Mouse (Mus musculus): ENCODE measurements at regions not wholly inside any gene's neighbourhood (a gene's known extent, or its start where the extent isn't known, plus 50 kb on each side); places are given as distances from the start of the nearest gene placed in this dataset.

- peak; percentile 11 for DNase-seq (ENCODE audit: low read depth, low spot score)
Observed at GRCm38 (mm10) chr15:103834198-103834597, 64.9 kb downstream of the Mucl2 start.

Data from brain, adult 2 months (tissue).